Mouse (Mus musculus): ENCODE measurements around the gene Prpf8. TPM values are rescaled to one million over a fixed set of nuclear protein-coding genes. Genes with fewer than 3 reads are reported as not detected.

Prpf8 gene
- total and polyA plus RNA-seq, 3 experiments: 187 to 345 (median 246) TPM

- H3K27ac ChIP-seq (ENCODE audit: insufficient read depth, low read depth): no peak within 1 kb of the TSS
- peaks cover 67 to 89% of the 10 kb centered on the region in 2 experiments for H3K36me3 ChIP-seq (replicated peaks in 1 of 2; ENCODE audit: control insufficient read depth in 1 of 2, insufficient read depth in 1 of 2, low read length in 1 of 2)
- dilution Hi-C loops (cut with MboI; ENCODE audit: extremely low pct_ligation_motif_present, extremely low pct_unique_long_range_greater_than_20kb, low sequenced_read_pairs): no loop called here
- H3K9me3 ChIP-seq (replicated peaks; ENCODE audit: low read length): peaks cover 7% of the 10 kb centered on the region
- TF ChIP-seq USF1 (IDR thresholded peaks at IDR 0.05; ENCODE audit: low read depth, low read length) (no peak), ZC3H11A (IDR thresholded peaks at IDR 0.05; ENCODE audit: low read depth, low read length) (no peak), RAD21 (IDR thresholded peaks at IDR 0.05; ENCODE audit: low read depth, low read length) (no peak), ELF1 (IDR thresholded peaks at IDR 0.05; ENCODE audit: low read depth, low read length) (no peak), CTCF (conservative IDR thresholded peaks at IDR 0.05 in 1 of 2, IDR thresholded peaks at IDR 0.05 in 1 of 2; ENCODE audit: low read depth in 2 of 2, low read length in 2 of 2) (no peak), SMC3 (IDR thresholded peaks at IDR 0.05; ENCODE audit: low read depth, low read length) (no peak), UBTF (IDR thresholded peaks at IDR 0.05; ENCODE audit: low read depth, low read length) (no peak), NELFE (IDR thresholded peaks at IDR 0.05; ENCODE audit: low read depth, low read length) (no peak), GABPA (IDR thresholded peaks at IDR 0.05; ENCODE audit: insufficient replicate concordance, low read depth, low read length) (no peak)
- H3K4me2 ChIP-seq (ENCODE audit: insufficient read depth, low read depth, poor library complexity, severe bottlenecking): no peak within 1 kb of the TSS
- H3K4me3 ChIP-seq (replicated peaks in 1 of 3; ENCODE audit: low read depth in 2 of 3, low read length in 2 of 3, poor library complexity in 1 of 3): no peak within 1 kb of the TSS
- no peak for DNase-seq (ENCODE audit: extremely low read depth)
- H3K4me1 ChIP-seq (ENCODE audit: control insufficient read depth in 1 of 2, insufficient read depth in 2 of 2): no peaks in the 10 kb centered on the region
- in situ Hi-C loops (cut with MboI; ENCODE audit: low pct_ligation_motif_present, low pct_unique_long_range_greater_than_20kb, low sequenced_read_pairs): no loop called here
- H3K9ac ChIP-seq (ENCODE audit: insufficient read depth, low read depth): no peak within 1 kb of the TSS
- H3K27me3 ChIP-seq (replicated peaks): no peaks in the 10 kb centered on the region
- no peaks in the 10 kb centered on the region for H3K79me2 ChIP-seq (replicated peaks; ENCODE audit: control insufficient read depth, extremely low read depth, insufficient read depth, poor library complexity, severe bottlenecking)
These were observed 26.7 kb downstream of the Prpf8 start, which contains the start of gene Scarf1 for GRCm38 (mm10) chr11:75513336-75513735. Scarf1 (plus strand) TSS chr11:75513540.

GRCm38 (mm10) chr11:75515186-75515585 is 28.6 kb downstream of the Prpf8 start:
- H3K9ac ChIP-seq (ENCODE audit: insufficient read depth, low read depth): no peak overlapping the region
- H3K9me3 ChIP-seq (replicated peaks; ENCODE audit: low read length): no peaks in the 10 kb centered on the region
- dilution Hi-C loops (cut with MboI; ENCODE audit: extremely low pct_ligation_motif_present, extremely low pct_unique_long_range_greater_than_20kb, low sequenced_read_pairs) (no loop called here), in situ Hi-C loops (cut with MboI; ENCODE audit: low pct_ligation_motif_present, low pct_unique_long_range_greater_than_20kb, low sequenced_read_pairs) (no loop called here)
- DNase-seq (ENCODE audit: extremely low read depth): no peak
- H3K27ac ChIP-seq (ENCODE audit: insufficient read depth, low read depth): no peak overlapping the region; the same call in 1 of the 2 replicates
- H3K36me3 ChIP-seq (replicated peaks in 1 of 2; ENCODE audit: control insufficient read depth in 1 of 2, insufficient read depth in 1 of 2, low read length in 1 of 2): peaks cover 49 to 80% of the 10 kb centered on the region in 2 experiments
- no peak overlapping the region for H3K4me3 ChIP-seq (replicated peaks in 1 of 3; ENCODE audit: low read depth in 2 of 3, low read length in 2 of 3, poor library complexity in 1 of 3)
- TF ChIP-seq ELF1 (IDR thresholded peaks at IDR 0.05; ENCODE audit: low read depth, low read length) (no peak), ETS1 (conservative IDR thresholded peaks at IDR 0.05; ENCODE audit: low read depth, low read length) (no peak), SIN3A (IDR thresholded peaks at IDR 0.05; ENCODE audit: low read length) (no peak), USF1 (IDR thresholded peaks at IDR 0.05; ENCODE audit: low read depth, low read length) (no peak), TBP (conservative IDR thresholded peaks at IDR 0.05; ENCODE audit: low read depth, low read length) (no peak), MAZ (IDR thresholded peaks at IDR 0.05; ENCODE audit: low read depth, low read length) (no peak), POLR2A (IDR thresholded peaks at IDR 0.05; ENCODE audit: low read depth, low read length) (no peak), GABPA (IDR thresholded peaks at IDR 0.05; ENCODE audit: insufficient replicate concordance, low read depth, low read length) (no peak)
- H3K4me2 ChIP-seq (ENCODE audit: insufficient read depth, low read depth, poor library complexity, severe bottlenecking): no peak overlapping the region
- H3K79me2 ChIP-seq (replicated peaks; ENCODE audit: control insufficient read depth, extremely low read depth, insufficient read depth, poor library complexity, severe bottlenecking): no peaks in the 10 kb centered on the region
- no peaks in the 10 kb centered on the region for H3K27me3 ChIP-seq (replicated peaks)
- H3K4me1 ChIP-seq (ENCODE audit: control insufficient read depth in 1 of 2, insufficient read depth in 2 of 2): no peaks in the 10 kb centered on the region

Data from CH12.LX (cell line).